In the genomic region with DNA sequence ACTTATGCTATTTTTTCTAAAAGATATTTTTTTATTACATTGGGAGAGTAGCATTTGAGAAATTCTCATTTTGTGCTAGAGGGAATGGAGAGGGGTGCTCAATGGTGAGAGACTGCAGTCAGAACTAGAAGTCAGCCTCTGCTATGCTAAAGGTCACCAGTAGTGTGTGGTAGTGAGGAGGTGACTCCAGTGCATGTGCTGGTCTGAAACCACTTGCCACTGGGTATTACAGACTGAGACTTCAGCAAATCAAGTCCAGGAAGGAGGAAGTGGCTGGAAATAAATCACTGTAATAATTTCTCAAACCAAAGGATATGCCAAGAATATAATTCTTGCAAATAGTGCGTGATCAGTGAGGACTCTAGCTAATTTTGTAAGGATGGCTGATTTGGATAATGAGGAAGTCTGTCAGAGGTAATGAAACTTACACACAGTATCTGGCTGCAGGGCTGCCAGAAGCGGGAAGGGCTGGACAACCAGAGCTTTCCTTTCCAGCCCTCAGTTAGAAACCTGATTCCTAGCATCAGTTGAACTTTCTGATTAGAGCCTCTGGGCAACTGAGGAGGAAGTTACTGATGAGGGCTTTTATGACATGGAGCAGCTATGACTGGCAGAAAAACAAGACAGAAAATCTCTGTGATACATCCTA, we compare ENCODE assay signal across 13 mouse cellular contexts.
DNase-seq lines count a peak whose midpoint lies in the region; ATAC-seq and TF ChIP-seq lines count a peak whose summit lies in the region.
"Had no signal": no experiment of that assay in that cellular context is flagged by ENCODE, and none has a peak within 500 bp of the region (broad histone marks: within the 10 kb centered on the region; RNA-seq: fewer than 3 reads in every experiment).

No protein-coding gene starts in this region.

- no peaks in the 10 kb centered on the region for H3K4me1 ChIP-seq in hindbrain, postnatal 0 days (ENCODE audit: insufficient read depth, low read length)
- H3K4me1 ChIP-seq in hindbrain, embryonic 12.5 days = 0 out of 2 replicates have a peak, but pooled peaks cover 3% of the 10 kb centered on the region
- no peaks in the 10 kb centered on the region for H3K4me1 ChIP-seq in intestine, embryonic 16.5 days (ENCODE audit: control insufficient read depth, insufficient read depth, low read length)
- H3K4me1 ChIP-seq: embryonic facial prominence, embryonic 15.5 days; liver, embryonic 13.5 days had no signal

- H3K4me3 ChIP-seq in hindbrain, postnatal 0 days (ENCODE audit: low read length) = no peak overlapping the region
- no peak overlapping the region for H3K4me3 ChIP-seq in hindbrain, embryonic 12.5 days
- no peak overlapping the region for H3K4me3 ChIP-seq in intestine, embryonic 16.5 days (ENCODE audit: low read length)
- H3K4me3 ChIP-seq: embryonic facial prominence, embryonic 15.5 days; liver, embryonic 13.5 days had no signal

- no peaks in the 10 kb centered on the region for H3K36me3 ChIP-seq in hindbrain, postnatal 0 days (ENCODE audit: insufficient read depth, low read length)
- H3K36me3 ChIP-seq in hindbrain, embryonic 12.5 days = no peaks in the 10 kb centered on the region
- no peaks in the 10 kb centered on the region for H3K36me3 ChIP-seq in intestine, embryonic 16.5 days (ENCODE audit: control insufficient read depth, insufficient read depth, low read length)
- H3K36me3 ChIP-seq: embryonic facial prominence, embryonic 15.5 days had no signal

- no peak overlapping the region for H3K9ac ChIP-seq in hindbrain, postnatal 0 days (replicated peaks; ENCODE audit: low read length)
- H3K9ac ChIP-seq in hindbrain, embryonic 12.5 days = no peak overlapping the region
- no peak overlapping the region for H3K9ac ChIP-seq in intestine, embryonic 16.5 days (ENCODE audit: low read depth, low read length)
- H3K9ac ChIP-seq: embryonic facial prominence, embryonic 15.5 days; forebrain, postnatal 0 days; liver, embryonic 13.5 days had no signal

- no peaks in the 10 kb centered on the region for H3K9me3 ChIP-seq in hindbrain, postnatal 0 days (ENCODE audit: low read length)
- no peaks in the 10 kb centered on the region for H3K9me3 ChIP-seq in hindbrain, embryonic 12.5 days (replicated peaks)
- no peaks in the 10 kb centered on the region for H3K9me3 ChIP-seq in intestine, embryonic 16.5 days (ENCODE audit: control insufficient read depth, low read length)
- H3K9me3 ChIP-seq: embryonic facial prominence, embryonic 15.5 days; liver, embryonic 13.5 days had no signal

- TF ChIP-seq CTCF in hindbrain, postnatal 0 days (IDR thresholded peaks at IDR 0.05; ENCODE audit: low read depth) = peak; percentile 27

- DNase-seq in hindbrain, postnatal 0 days (ENCODE audit: low spot score) = no peak
- DNase-seq in 416B (ENCODE audit: low read depth) = peak; percentile 25
- DNase-seq in ZHBTc4 (ENCODE audit: low read depth, low spot score) = peak; percentile 17
- DNase-seq in spleen, adult 18-20 months = no peak
- DNase-seq in adrenal gland, postnatal 10 days = no peak
- DNase-seq in layer of hippocampus, adult 18-20 months (ENCODE audit: low spot score in 2 of 2) = no peak
- DNase-seq: cerebellum, adult 8-10 months; forebrain, postnatal 0 days; liver, embryonic 13.5 days; thymus, adult 18-20 months had no signal

- no peaks in the 10 kb centered on the region for H3K27me3 ChIP-seq in hindbrain, postnatal 0 days (ENCODE audit: insufficient read depth, low read length)
- no peaks in the 10 kb centered on the region for H3K27me3 ChIP-seq in hindbrain, embryonic 12.5 days
- H3K27me3 ChIP-seq in intestine, embryonic 16.5 days (replicated peaks; ENCODE audit: control insufficient read depth, insufficient read depth, low read length) = no peaks in the 10 kb centered on the region
- H3K27me3 ChIP-seq: embryonic facial prominence, embryonic 15.5 days; liver, embryonic 13.5 days had no signal

- no peak overlapping the region for H3K27ac ChIP-seq in hindbrain, postnatal 0 days
- H3K27ac ChIP-seq in hindbrain, embryonic 12.5 days = no peak overlapping the region
- H3K27ac ChIP-seq in intestine, embryonic 16.5 days (ENCODE audit: low read length) = peak overlapping the region; percentile 17; the same call in 1 of the 2 replicates
- H3K27ac ChIP-seq: embryonic facial prominence, embryonic 15.5 days; liver, embryonic 13.5 days had no signal

- no peak overlapping the region for H3K4me2 ChIP-seq in hindbrain, postnatal 0 days (ENCODE audit: low read depth, low read length)
- no peak overlapping the region for H3K4me2 ChIP-seq in hindbrain, embryonic 12.5 days (replicated peaks)
- no peak overlapping the region for H3K4me2 ChIP-seq in intestine, embryonic 16.5 days (ENCODE audit: low read depth, low read length)
- H3K4me2 ChIP-seq: embryonic facial prominence, embryonic 15.5 days; liver, embryonic 13.5 days had no signal

- WGBS in hindbrain, postnatal 0 days = 74% methylated on average over 2 of the region's 2 CpGs
- 80% methylated on average over 2 of the region's 2 CpGs for WGBS in hindbrain, embryonic 12.5 days
- 63% methylated on average over 2 of the region's 2 CpGs for WGBS in intestine, embryonic 16.5 days

- ATAC-seq in hindbrain, postnatal 0 days = no peak
- no peak for ATAC-seq in hindbrain, embryonic 12.5 days (ENCODE audit: low FRiP score)
- ATAC-seq in intestine, embryonic 16.5 days = no peak; the same call in 1 of the 2 replicates
- ATAC-seq: forebrain, postnatal 0 days had no signal

Comparison
In these comparisons a context has a peak if more than half of its experiments do, and no peak if none do; other contexts are left out.
1. DNase-seq: peak in 416B (single experiment) and ZHBTc4 (single experiment); none in hindbrain, postnatal 0 days (single experiment), spleen, adult 18-20 months (0 of 2), adrenal gland, postnatal 10 days (single experiment) and layer of hippocampus, adult 18-20 months (0 of 2).